Mouse (Mus musculus): ENCODE data around the gene Lig1. TPM values are rescaled to one million over a fixed set of nuclear protein-coding genes. Genes with fewer than 3 reads are reported as not detected.
A peak's percentile ranks its signal among the peaks of the same experiment; 100 is the strongest.
"Not testable (repeated sequence)": the region's sequence is repeated elsewhere in the genome, so short reads cannot be mapped to it uniquely, and the experiment has no call there.

Lig1 gene
- 1 to 10 TPM in 1 of 4 experiments, under 1 TPM in 3; 0.53 to 1.2 (median 0.75) TPM for total RNA-seq (2022)

- no peak for DNase-seq (ENCODE audit: low spot score in 2 of 2)
Measured at GRCm38 (mm10) chr7:13277081-13277480, at the start of gene Lig1. Gene Lig1 (plus strand): TSS chr7:13277283.

GRCm38 (mm10) chr7:13260746-13261700 lies 16.1 kb upstream of the Lig1 start:
- no peak for DNase-seq (ENCODE audit: low spot score in 2 of 2)

- DNase-seq (ENCODE audit: low spot score in 2 of 2): no peak
Measured at GRCm38 (mm10) chr7:13263851-13264250, 13.2 kb upstream of the Lig1 start.

GRCm38 (mm10) chr7:13264396-13264795 lies 12.7 kb upstream of the Lig1 start:
- DNase-seq (ENCODE audit: low spot score in 2 of 2): no peak

DNA sequence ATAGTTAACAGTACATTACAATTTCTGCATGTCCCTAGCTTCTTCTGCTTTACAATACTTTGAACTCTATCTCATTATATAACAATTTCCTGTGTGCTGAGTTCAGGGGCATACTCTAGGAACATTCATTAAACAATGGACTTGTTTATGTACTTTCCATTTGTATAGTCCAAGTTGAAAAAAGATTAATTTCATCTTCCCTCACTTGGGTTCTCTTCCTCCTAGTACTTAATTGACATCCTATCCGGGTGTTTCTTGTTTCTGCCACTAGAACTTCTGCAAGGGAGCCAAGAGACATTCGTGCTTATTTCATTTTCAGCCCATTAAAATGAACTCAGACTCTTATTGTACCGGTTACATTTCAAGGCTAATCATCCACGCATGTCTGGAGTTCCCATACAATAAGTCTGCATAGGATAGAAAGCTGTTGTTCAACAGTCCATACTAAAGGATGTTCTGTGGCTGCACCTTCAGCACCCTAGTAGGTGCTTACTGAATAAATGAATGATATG lies 8.3 kb upstream of the Lig1 start:
- DNase-seq (ENCODE audit: low spot score in 2 of 2): no peak

DNA sequence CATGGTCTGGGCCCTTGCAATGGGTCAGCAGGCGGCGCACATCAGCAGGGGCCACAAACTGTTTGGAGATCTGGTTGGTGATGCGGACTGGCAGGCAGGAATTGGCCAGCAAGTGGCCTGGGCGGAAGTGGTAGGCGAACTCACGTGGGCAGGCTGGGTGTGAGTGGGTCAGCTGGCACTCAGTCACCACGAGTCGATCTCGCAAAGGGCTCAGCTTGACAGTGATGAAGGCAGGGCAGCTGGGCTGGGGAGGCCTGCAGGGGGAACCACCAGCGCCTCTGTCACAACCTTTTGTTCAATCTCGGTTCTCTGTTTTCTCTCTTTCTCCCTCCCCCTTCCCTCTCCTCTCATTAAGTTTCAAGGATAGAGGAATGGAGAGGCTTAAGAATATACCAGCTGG lies 7.7 kb upstream of the Lig1 start:
- no peak for DNase-seq (ENCODE audit: low spot score in 2 of 2)

- DNase-seq (ENCODE audit: low spot score in 2 of 2): no peak
Measured at GRCm38 (mm10) chr7:13271704-13272103, 5.4 kb upstream of the Lig1 start.

- no peak for DNase-seq (ENCODE audit: low spot score in 2 of 2)
Measured at GRCm38 (mm10) chr7:13277833-13278232, 750 bp downstream of the Lig1 start.

- peak; percentile 82 to 85 for DNase-seq (ENCODE audit: low spot score in 2 of 2)
Measured at GRCm38 (mm10) chr7:13278308-13278891, 1.3 kb downstream of the Lig1 start, which contains the start of gene Zswim9. Gene Zswim9 (minus strand): TSS chr7:13278721.

GRCm38 (mm10) chr7:13278957-13279356 lies 1.9 kb downstream of the Lig1 start:
- DNase-seq (ENCODE audit: low spot score in 2 of 2): not testable (repeated sequence)

DNA sequence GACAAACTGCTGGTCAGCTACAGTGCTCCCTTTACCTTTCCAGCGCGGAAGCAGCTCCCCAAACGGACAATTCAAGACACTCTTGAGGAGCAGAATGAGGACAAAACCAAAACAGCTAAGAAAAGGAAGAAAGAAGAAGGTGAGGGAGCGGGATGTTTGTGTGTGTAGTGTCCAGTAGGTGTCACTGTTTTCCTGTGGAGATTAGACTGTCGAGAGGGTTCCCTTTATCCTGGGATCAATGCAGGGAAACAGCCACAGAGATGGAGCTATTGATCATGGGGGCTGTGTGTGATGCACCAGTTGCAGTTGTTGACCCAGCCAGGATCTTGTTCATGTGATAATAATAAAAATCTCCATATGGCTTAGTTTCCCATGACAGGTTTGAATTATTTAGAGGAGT lies 11.5 kb downstream of the Lig1 start:
- DNase-seq (ENCODE audit: low spot score in 2 of 2): no peak

GRCm38 (mm10) chr7:13290041-13290675 lies 13.1 kb downstream of the Lig1 start:
- no peak for DNase-seq (ENCODE audit: low spot score in 2 of 2)

- DNase-seq (ENCODE audit: low spot score in 2 of 2): no peak
Measured at GRCm38 (mm10) chr7:13291370-13291769, 14.3 kb downstream of the Lig1 start.

DNA sequence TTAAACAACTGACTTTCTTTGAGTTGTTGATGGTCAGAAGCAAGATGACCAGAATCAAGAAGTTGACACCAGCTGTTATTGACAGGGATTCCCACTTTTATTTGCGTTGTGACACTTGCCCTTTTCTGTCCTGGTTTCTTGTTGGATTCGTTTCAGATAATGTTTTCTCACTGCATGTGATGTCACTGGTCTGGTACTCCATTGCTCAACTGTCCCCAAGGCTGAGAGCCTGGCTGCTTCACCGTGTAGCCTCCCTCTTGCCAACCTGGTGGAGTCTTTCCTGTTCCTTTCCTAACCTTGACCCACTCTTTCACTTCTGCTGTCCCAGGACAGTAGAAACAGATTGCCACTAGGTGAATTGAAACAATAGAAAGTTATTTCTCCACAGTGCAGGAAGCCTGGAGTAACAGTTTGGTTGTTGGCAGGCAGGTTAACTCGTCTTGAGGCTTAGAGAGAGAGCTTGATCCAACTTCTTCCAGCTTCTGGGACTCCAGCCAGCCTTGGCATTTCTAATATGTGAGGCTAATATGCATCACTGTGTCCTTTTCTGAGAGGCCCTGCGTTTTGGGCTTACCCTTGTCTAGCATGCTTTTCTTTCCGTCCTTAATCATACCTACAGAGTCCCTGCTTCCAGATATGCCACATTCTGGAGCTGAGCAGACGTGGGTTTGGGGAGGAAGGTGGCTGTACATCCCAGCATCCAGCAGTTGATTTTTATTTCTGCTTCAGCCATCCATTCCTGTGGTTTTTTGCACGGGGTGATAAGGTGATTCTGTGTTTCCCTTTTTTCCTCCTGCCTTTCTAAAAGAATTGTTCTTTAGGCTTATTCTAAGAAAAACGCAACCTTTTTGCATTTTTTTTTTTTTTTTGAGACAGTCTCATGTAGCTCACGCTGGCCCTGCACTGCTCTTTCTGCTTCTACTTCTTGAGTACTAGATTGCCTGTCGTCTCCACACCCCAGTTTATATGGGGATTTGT lies 17.1 kb downstream of the Lig1 start:
- DNase-seq (ENCODE audit: low spot score in 2 of 2): no peak

- DNase-seq (ENCODE audit: low spot score in 2 of 2): no peak
Measured at GRCm38 (mm10) chr7:13295256-13295655, 18.2 kb downstream of the Lig1 start.

DNA sequence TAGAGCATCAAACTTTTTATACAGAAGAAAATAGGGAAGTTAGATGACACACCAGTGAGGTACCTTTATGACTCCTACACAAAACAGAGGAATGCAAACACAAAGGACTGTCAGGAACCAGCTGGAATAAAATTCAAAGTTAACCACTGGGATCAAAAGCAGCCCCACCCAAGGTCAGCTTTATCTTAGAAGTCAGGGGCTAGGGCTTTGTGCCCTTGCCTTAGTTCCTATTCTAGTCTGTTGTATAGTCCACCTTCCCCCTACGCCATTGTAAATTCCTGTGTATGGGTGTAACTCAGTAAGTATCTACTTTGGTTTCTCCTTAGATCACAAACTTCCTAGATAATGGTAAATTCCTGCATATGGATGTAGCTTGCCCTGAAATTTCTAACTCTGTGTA lies 20.6 kb downstream of the Lig1 start:
- no peak for DNase-seq (ENCODE audit: low spot score in 2 of 2)

- DNase-seq (ENCODE audit: low spot score in 2 of 2): no peak
Measured at GRCm38 (mm10) chr7:13298821-13299220, 21.7 kb downstream of the Lig1 start.

- DNase-seq (ENCODE audit: low spot score in 2 of 2): no peak
Measured at GRCm38 (mm10) chr7:13301643-13302042, 24.6 kb downstream of the Lig1 start.

DNA sequence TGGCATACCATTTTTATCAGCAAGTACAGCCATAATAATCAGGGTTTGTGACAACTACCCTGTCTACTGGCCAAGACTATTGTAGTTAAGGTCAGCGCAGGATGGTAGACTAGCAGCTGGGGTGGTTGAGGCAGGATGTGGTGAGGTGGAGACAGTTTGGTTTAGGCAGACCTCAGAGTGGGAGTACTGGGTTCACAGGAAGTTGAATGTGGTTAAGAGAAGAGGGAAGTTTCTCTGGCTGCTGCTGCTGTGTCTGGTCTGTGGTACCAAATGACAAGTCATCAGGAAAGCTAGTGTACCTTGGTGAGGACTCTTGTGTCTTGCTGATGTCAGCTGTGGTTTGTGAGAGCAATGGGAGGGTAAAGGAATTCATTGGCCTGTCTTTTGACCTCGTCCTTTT lies 25.7 kb downstream of the Lig1 start:
- DNase-seq (ENCODE audit: low spot score in 2 of 2): no peak

GRCm38 (mm10) chr7:13303372-13303771 lies 26.3 kb downstream of the Lig1 start:
- DNase-seq (ENCODE audit: low spot score in 2 of 2): no peak

- no peak for DNase-seq (ENCODE audit: low spot score in 2 of 2)
Measured at GRCm38 (mm10) chr7:13309407-13309806, 32.3 kb downstream of the Lig1 start.

Measured in gastrocnemius, adult 8-10 months (tissue).